ENCODE assay signal across 8 mouse cellular contexts in genomic region chr12:79191701-79192100, GRCm38 (mm10). TPM values are rescaled to one million over a fixed set of nuclear protein-coding genes. Genes with fewer than 3 reads are reported as not detected.
A peak's percentile ranks its signal among the peaks of the same experiment; 100 is the strongest.
DNase-seq lines count a peak whose midpoint lies in the region; ATAC-seq lines count a peak whose summit lies in the region.

No protein-coding gene starts in this region.

- peak; percentile 89 to 92 for ATAC-seq in hematopoietic stem cell, adult 5-6 weeks (replicated peaks in 1 of 2; ENCODE audit: insufficient read depth in 1 of 2, low FRiP score in 2 of 2, low TSS enrichment in 1 of 2, low read depth in 1 of 2, poor library complexity in 2 of 2, severe bottlenecking in 2 of 2)

- DNase-seq in NIH3T3 (ENCODE audit: low read depth): peak; percentile 92
- DNase-seq in cerebellum, adult 8-10 months: peak; percentile 62
- peak; percentile 81 for DNase-seq in forelimb bud, embryonic 11.5 days (ENCODE audit: low read depth, low spot score)
- DNase-seq in layer of hippocampus, adult 9-11 months: peak; percentile 75
- peak; percentile 76 for DNase-seq in lung, postnatal 14 days
- peak; percentile 71 for DNase-seq in ovary, postnatal 36 days (ENCODE audit: low spot score)
- DNase-seq in thymus, postnatal 25 days: peak; percentile 81

RNA-seq across cellular contexts. Expression of gene Rdh11, which starts 0.4 kb away (rescaled TPM):
- 26.4 and 33.0 TPM in 2 replicates for total RNA-seq in hematopoietic stem cell, adult 5-6 weeks (2017)

RNA-seq across cellular contexts. Expression of gene Rdh12, which starts 17.0 kb away (rescaled TPM):
- total RNA-seq in hematopoietic stem cell, adult 5-6 weeks (2017): 15.8 and 17.6 TPM in 2 replicates

RNA-seq across cellular contexts. Expression of gene Vti1b, which starts 19.2 kb away (rescaled TPM):
- 160 and 180 TPM in 2 replicates for total RNA-seq in hematopoietic stem cell, adult 5-6 weeks (2017)

Comparison
In these comparisons a context has a peak if more than half of its experiments do, and no peak if none do; other contexts are left out.
1. Peak in every context shown above with its lines: DNase-seq and ATAC-seq.